Mouse (Mus musculus): ENCODE measurements around the gene Ppp1r1c.

Ppp1r1c gene

GRCm38 (mm10) chr2:79865275-79865999 lies 157.9 kb downstream of the Ppp1r1c start:
- DNase-seq = no peak
